Mouse (Mus musculus) stomach, embryonic 15.5 days (tissue): ENCODE data around the gene Cep85l. TPM values are rescaled to one million over a fixed set of nuclear protein-coding genes. Genes with fewer than 3 reads are reported as not detected.

Experiments used
- ATAC-seq: fragments of 200-750 bp; cut with Nextera tagmentation; 2 replicates; pipeline ENCODE4 v1.8.0; 2017; ENCODE audit warnings: low read depth, moderate number of reproducible peaks, moderate TSS enrichment; ENCODE audit not compliant: insufficient read depth, low FRiP score
- H3K27ac ChIP-seq: fragments of 300-500 bp; sonication (generic); 2 replicates; pipeline ENCODE4 v1.5.1; 2015; ENCODE audit warnings: mild to moderate bottlenecking, inconsistent platforms
- H3K27me3 ChIP-seq: fragments of 300-500 bp; sonication (generic); replicated peaks from 2 replicates; pipeline ENCODE4 v1.6.1; 2015; ENCODE audit warnings: inconsistent platforms
- H3K36me3 ChIP-seq: fragments of 300-500 bp; sonication (generic); 2 replicates; pipeline ENCODE4 v1.6.1; 2015; ENCODE audit warnings: inconsistent platforms
- H3K4me1 ChIP-seq: fragments of 300-500 bp; sonication (generic); 2 replicates; pipeline ENCODE4 v1.6.1; 2015; ENCODE audit warnings: inconsistent platforms
- H3K4me2 ChIP-seq: fragments of 300-500 bp; sonication (generic); 2 replicates; pipeline ENCODE4 v1.6.1; 2015; ENCODE audit warnings: mild to moderate bottlenecking, inconsistent platforms
- H3K4me3 ChIP-seq: fragments of 300-500 bp; sonication (generic); replicated peaks from 2 replicates; pipeline ENCODE4 v1.5.1; 2015; ENCODE audit warnings: inconsistent platforms
- H3K9ac ChIP-seq: fragments of 300-500 bp; sonication (generic); 2 replicates; pipeline ENCODE4 v1.6.1; 2015; ENCODE audit warnings: inconsistent platforms
- H3K9me3 ChIP-seq: fragments of 300-500 bp; sonication (generic); 2 replicates; pipeline ENCODE4 v1.6.1; 2016; ENCODE audit warnings: inconsistent platforms
- WGBS: fragments of 180-500 bp; shearing (Covaris S2); methylation state at CpG from one replicate; pipeline ENCODE4 v1.1.7; 2015; 5-methylcytosine and 5-hydroxymethylcytosine counted together
- polyA plus RNA-seq: library from polyadenylated mRNA; unstranded; fragments of >200 nt; fragmentation: Nextera tagmentation; extraction: Ambion mirVana; gene quantifications from 2 replicates; pipeline ENCODE4 v1.2.1, GENCODE M21; 2015

Cep85l gene
- polyA plus RNA-seq, 1 experiment from 2014 or later, result 5.1 TPM

DNA sequence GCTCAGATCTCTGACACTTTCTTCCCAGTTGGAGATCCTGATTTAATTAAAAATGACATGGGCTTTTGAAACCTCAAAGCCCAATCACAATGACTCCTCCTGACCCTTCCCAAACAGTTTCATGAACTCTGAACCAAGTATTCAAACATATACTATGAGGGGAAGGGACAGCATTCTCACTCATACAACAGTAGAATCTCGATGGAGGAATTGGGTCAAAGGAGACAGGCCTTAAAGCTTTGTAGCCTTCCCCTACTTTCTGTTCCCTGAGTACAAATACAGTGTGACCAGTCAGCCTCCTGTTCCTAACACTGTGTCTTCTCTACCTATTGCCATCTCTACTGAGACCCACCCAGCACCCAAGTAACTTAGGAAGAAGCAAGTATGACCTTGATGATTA, 117.7 kb downstream of the Cep85l start:
- Histone ChIP-seq H3K4me3 (no peak overlapping the region), H3K27ac (no peak overlapping the region), H3K27me3 (no peaks in the 10 kb centered on the region), H3K9ac (no peak overlapping the region), H3K9me3 (no peaks in the 10 kb centered on the region), H3K4me2 (no peak overlapping the region), H3K36me3 (no peaks in the 10 kb centered on the region), H3K4me1 (no peaks in the 10 kb centered on the region)
- 66% methylated on average over 1 of the region's 1 CpGs for WGBS
- no peak for ATAC-seq

DNA sequence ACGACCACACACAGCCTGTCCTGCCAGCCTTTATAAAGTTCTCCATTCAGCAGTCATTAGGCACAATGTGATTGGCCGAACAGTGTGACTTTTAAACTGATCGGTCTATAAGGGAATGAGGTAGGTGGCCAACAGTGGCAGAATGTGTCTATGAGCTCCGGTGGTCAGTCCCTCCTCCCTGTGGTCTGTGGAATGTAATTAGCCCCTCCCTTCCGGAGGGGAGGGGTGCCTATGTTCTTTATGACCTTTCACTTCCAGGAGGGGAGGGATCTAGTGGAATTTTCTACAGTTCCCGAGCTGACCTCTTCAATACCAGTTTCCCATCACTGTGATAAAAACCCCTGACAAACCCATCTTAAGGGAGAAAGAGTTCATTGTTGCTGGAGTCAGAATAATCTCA, 144.4 kb downstream of the Cep85l start:
- no peaks in the 10 kb centered on the region for H3K36me3 ChIP-seq
- H3K27ac ChIP-seq, result no peak overlapping the region
- H3K4me1 ChIP-seq, result no peaks in the 10 kb centered on the region
- no peaks in the 10 kb centered on the region for H3K9me3 ChIP-seq
- WGBS, result 72% methylated on average over 6 of the region's 6 CpGs
- no peak for ATAC-seq
- H3K4me3 ChIP-seq, result no peak overlapping the region
- H3K9ac ChIP-seq, result no peak overlapping the region
- H3K27me3 ChIP-seq, result no peaks in the 10 kb centered on the region
- H3K4me2 ChIP-seq, result no peak overlapping the region

GRCm38 (mm10) chr10:53234683-53235082, 145.1 kb downstream of the Cep85l start:
- H3K27ac ChIP-seq, result no peak overlapping the region
- no peaks in the 10 kb centered on the region for H3K27me3 ChIP-seq
- H3K9me3 ChIP-seq, result no peaks in the 10 kb centered on the region
- H3K36me3 ChIP-seq, result no peaks in the 10 kb centered on the region
- no peak overlapping the region for H3K9ac ChIP-seq
- no peaks in the 10 kb centered on the region for H3K4me1 ChIP-seq
- no peak for ATAC-seq
- H3K4me3 ChIP-seq, result no peak overlapping the region
- 91% methylated on average over 2 of the region's 2 CpGs for WGBS
- H3K4me2 ChIP-seq, result no peak overlapping the region

- ATAC-seq, result no peak
- no peaks in the 10 kb centered on the region for H3K27me3 ChIP-seq
- H3K27ac ChIP-seq, result no peak overlapping the region
- no peaks in the 10 kb centered on the region for H3K4me1 ChIP-seq
- H3K36me3 ChIP-seq, result no peaks in the 10 kb centered on the region
- no peak overlapping the region for H3K4me2 ChIP-seq
- 77% methylated on average over 2 of the region's 2 CpGs for WGBS
- H3K4me3 ChIP-seq, result no peak overlapping the region
- H3K9ac ChIP-seq, result no peak overlapping the region
- H3K9me3 ChIP-seq, result no peaks in the 10 kb centered on the region
These were observed 145.6 kb downstream of the Cep85l start for GRCm38 (mm10) chr10:53234086-53234613.

GRCm38 (mm10) chr10:53230809-53231208, 148.9 kb downstream of the Cep85l start:
- no peak for ATAC-seq
- no peaks in the 10 kb centered on the region for H3K4me1 ChIP-seq
- no peaks in the 10 kb centered on the region for H3K36me3 ChIP-seq
- H3K27me3 ChIP-seq, result no peaks in the 10 kb centered on the region
- no peak overlapping the region for H3K4me3 ChIP-seq
- H3K4me2 ChIP-seq, result no peak overlapping the region
- H3K9me3 ChIP-seq, result no peaks in the 10 kb centered on the region
- H3K27ac ChIP-seq, result no peak overlapping the region
- no peak overlapping the region for H3K9ac ChIP-seq

DNA sequence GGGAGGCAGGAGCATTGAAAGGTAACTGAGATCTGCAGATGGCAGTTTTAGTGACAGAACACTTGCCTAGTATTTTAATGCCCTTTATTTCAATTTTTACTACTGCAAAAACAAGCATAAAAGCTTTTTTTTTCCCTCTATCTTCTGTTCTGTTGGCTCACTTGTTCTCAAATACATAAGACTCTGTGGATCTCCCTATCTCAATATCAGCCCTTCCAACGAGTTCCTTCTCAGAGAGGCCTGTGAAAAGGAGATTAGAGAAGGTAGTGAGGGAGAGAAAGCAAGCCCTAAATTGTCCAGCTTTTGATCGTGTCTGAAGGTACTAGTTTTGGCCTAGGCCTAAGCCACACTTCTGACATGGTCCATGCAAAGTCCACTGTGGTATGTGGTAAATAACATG, 150.6 kb downstream of the Cep85l start:
- ATAC-seq, result peak; percentile 22; the same call in 1 of the 2 replicates
- H3K27ac ChIP-seq, result no peak overlapping the region
- no peak overlapping the region for H3K4me2 ChIP-seq
- no peaks in the 10 kb centered on the region for H3K9me3 ChIP-seq
- H3K4me1 ChIP-seq, result no peaks in the 10 kb centered on the region
- no peaks in the 10 kb centered on the region for H3K27me3 ChIP-seq
- H3K4me3 ChIP-seq, result no peak overlapping the region
- no peak overlapping the region for H3K9ac ChIP-seq
- WGBS, result 72% methylated on average over 2 of the region's 2 CpGs
- no peaks in the 10 kb centered on the region for H3K36me3 ChIP-seq

Other genes starting within 250 kb of the Cep85l start
- gene Pln, start 42.3 kb downstream of the Cep85l start, polyA plus RNA-seq, result 5.5 TPM in 2 replicates
- gene Asf1a, start 216.8 kb upstream of the Cep85l start, polyA plus RNA-seq, result 108 and 110 TPM in 2 replicates